Mouse (Mus musculus): ENCODE measurements at regions not wholly inside any gene's neighbourhood (a gene's known extent, or its start where the extent isn't known, plus 50 kb on each side); places are given as distances from the start of the nearest gene placed in this dataset.
A peak's percentile ranks its signal among the peaks of the same experiment; 100 is the strongest.

DNA sequence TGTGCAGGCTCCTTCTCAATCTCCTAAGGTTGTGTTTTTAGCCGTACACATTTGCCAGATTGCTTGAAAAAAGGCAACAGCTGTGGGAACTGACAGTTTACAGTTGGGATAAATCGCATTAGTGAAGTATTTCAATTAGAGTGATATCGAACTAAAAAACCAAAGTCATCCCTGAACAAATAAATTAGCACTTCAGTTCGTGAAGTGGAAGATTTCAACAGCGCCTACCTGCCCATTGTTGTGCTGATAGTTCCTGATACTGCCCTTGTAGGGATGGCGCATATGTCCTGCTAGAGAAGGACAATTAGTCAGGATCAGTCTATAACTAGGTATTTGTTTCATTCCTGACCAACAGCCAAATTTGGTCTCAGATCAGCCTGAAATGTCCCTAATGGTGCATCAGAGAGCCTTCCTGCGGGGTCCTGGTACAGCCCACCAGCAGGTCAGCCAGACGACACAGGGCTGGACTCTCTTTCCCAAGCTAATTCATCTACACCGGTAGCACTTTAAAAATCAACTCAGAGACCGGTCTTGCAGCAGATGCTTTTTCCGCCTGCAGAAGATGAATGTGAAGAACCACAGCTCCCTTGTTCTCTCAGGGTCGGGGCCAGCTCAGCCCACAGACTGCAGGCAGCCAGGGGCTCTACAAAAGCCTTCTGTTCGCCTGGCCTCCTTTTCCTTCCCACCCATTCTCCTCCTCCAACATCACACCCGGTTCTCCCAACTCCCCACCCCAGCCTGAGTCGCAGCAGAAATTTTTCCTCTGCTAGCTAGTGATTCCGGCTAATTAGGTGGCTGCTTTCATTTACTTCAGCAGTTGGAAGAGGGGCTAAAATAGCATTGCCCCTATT is 146.1 kb downstream of the Psat1 start:
- DNase-seq (ENCODE audit: low spot score in 2 of 2), result no peak

DNA sequence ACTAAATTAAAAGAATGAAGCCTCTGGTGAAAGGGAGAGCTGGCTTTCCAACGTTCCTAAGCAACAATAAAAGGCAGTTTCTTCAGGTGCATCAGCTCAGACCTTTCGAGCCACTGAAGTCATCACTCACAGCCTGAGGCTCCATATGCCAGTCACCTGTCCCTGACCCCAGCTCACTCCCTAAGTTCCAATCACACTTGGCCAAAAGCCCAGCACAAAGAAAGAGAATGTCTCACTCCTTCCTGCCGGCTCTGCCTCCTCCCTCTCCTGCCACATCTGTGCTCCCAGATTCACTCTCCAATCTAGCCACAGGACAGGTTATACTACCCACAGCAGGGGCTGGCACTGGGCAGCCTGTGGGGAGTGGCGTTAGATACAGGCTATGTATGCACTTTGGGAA is 150.7 kb downstream of the Psat1 start:
- DNase-seq (ENCODE audit: low spot score in 2 of 2), result no peak

DNA sequence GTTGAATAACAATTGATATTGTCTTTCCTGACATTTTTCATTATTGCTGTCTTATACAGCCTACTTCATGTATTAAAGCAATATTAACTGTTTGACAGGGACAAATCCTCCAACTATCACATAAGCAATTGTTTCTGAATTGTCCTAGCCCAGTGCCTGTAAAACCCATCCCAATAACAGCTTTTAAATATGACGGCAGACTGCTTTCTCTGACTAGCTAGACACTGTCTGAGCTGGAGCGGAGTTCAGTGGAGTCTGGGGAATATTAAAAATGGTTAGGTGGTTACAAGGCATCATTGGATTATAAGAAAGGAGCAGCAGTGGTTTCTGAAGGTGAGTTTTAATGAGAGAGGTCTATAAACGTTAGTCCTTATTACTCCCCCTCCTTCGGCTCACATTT is 155.2 kb downstream of the Psat1 start:
- DNase-seq (ENCODE audit: low spot score in 2 of 2), result no peak

DNA sequence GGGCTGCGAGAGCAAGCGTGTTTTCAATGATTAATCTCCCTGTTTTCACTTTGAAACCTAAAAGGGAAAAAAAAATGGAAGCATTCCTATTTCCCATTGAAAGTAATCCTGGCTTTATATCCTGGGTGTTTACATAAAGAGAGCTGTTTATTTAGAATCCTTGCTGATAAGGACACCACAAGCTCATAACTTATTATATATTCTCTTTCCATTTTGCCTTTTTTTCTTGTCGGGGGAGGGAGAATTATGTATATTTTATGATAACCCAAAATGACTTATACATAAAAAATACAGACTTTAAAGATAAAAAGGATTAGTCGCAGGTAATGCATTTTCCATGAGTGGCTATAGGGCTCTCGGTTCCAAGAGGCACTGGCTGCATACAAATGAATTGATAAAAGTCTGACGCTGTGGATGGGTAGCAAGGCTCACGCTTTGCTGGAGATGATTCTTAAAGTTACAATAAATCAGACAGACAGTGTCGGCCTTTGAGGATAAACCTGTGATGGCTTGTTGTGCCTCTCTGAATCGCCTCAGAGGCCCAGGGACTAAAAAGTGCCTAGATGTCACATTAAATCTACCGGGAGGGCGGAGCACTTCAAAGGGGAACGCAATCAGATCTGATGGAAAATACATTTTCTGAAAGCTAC is 155.7 kb downstream of the Psat1 start:
- DNase-seq (ENCODE audit: low spot score in 2 of 2), result no peak

DNA sequence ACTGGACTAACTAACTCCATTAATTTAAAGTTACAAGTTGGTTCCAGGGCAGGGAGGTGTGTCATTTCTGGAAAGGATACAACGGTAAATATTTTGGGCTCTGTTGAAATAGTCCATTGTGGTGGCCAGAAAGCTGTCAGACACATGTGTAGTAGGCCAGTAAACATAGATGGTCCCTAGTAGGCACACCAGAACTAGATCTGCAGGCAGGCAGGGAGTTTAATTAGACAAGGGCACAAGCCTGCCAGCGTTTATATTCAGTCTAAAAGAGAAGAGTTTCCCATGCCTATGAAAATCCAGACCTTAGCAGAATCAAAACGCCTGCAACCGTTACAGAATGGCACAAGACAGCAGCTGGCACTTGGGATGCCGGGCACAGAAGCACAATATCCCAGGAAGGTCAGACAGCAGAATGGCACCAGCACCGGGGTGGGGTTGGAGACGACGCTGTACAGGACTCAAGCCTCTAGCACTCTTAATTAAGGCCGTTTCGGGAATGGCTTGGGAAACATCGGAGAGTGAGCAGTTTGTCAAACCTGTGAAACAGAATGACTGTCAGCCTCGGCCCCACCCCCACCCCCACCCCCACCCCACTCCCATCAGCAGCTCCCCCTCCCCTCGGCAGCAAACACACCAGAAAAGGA is 156.4 kb downstream of the Psat1 start:
- no peak for DNase-seq (ENCODE audit: low spot score in 2 of 2)

DNA sequence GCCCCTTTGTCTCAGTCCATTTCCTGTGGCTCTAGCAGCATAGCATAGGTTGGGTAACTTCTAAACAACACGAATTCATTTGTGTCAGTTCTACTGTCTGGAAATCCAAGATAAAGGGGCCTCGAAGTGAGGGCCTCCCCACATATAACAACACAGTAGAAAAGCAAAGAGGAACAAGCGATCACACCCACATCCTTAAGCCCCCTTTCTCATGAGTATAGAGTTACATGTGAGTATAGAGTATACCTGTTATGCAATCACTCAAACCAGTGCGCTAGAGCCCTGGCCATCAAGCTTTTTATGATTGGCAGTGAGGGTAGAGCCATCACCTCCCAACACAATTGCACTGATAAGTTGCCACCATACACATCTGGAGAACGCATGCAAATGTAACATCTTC is 157.4 kb downstream of the Psat1 start:
- no peak for DNase-seq (ENCODE audit: low spot score in 2 of 2)

DNA sequence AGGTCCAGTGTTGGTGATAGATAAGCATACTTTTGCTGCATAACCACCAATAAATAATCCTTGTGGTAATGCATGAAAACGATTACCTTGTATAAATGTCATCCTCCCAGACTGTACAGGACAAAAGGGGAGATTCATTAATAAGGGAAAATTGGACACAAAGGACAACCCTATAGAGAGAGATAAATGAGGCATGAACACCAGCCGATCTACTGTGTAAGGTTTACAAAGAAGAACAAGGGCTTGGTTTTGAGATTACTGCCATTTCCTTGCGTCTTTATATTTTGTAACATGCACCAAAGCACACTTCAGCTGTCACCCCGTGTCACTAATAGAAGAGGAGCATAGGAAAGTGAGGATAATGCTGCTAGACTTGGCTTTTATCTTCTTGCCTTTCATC is 162.5 kb downstream of the Psat1 start:
- no peak for DNase-seq (ENCODE audit: low spot score in 2 of 2)

DNA sequence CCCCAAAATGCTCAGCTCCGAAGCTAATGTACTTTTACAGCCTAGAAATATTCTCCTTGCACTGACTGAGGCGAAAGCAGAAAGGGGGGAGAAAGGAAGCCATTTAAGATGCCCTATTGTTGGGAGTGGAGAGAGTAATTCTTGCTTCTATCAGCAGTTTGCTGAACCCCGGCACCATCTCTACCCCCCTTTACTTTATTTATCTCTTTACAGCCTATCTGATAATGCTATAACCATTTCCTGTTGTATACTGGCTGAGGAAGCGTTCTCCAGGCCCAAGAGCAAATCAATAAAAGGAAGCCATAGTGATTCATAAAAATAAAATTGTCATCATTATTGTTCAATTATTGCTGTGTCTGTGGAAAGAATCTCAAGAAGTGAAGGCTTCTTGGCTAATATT is 177.5 kb downstream of the Psat1 start:
- DNase-seq (ENCODE audit: low spot score in 2 of 2), result no peak

DNA sequence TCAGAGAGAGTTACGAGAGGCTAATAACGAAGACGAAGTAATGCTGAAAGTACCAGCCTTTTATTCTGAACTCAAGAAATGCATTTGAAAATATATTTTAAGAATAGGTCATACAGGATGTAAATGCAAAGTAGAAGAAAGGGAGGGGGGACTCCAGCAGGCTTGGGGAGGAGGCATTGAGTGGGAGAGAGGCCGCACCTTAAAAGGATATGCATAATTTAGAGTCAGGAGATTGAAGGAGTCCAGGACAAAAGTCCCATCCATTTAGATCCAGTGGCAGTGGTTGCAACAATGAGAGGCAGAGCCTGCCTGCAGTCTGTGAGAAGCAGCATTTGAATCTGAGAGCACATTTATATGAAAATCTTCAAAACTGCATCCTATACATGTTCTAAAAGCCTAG is 186.1 kb downstream of the Psat1 start:
- DNase-seq (ENCODE audit: low spot score in 2 of 2), result no peak

DNA sequence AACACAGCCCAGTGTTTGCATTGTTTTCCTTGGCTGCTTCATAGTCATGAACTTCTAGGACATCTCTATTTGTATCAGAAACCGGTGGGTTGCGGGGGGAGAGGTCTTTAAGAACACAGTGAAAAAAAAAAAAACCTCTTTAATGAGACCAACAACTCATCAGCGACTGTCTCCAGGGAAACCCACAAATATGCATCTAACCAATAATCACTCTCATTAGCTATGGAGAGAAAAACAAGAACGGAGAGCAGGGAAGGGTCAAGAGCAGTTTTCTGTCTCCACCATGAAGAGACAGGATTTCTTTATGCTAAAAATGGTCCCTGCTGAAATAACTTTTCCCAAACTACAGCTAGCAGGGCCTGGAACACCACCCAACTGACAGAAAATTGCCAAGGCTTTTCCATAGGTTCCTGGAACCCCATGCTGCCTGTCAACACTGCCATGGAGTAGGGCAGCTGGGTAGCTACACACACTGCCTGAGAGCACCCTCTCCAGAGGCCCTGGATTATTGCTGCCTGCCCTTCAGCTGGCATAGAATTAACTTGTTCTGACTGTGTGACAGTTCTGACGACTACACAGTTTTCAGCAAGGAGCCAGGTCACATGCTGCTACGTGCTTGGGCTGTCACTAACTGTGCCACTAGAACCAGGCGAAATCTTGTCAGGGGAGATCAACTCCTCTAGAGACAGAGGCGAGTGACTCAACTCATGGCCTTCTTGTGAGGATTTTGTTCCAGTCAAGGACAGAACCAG is 201.9 kb downstream of the Psat1 start:
- DNase-seq (ENCODE audit: low spot score in 2 of 2), result no peak

DNA sequence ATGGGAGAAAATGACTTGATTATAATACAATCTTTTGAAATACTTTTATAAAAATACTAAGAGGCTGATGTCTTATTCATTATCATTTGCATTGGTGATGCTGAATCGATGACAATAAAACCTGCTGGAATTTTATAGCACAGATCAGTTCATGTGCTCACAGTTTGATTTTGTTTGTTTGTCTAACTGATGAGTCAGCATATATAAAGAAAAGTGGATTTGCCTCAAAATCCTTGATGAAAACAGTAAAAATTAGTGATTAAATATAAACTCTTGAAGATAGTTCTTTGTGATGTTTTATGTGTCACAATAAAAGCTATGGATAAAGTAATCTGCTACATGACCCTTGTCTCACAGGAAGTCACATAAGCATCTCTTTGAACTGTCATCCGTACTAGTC is 210.9 kb downstream of the Psat1 start:
- no peak for DNase-seq (ENCODE audit: low spot score in 2 of 2)

DNA sequence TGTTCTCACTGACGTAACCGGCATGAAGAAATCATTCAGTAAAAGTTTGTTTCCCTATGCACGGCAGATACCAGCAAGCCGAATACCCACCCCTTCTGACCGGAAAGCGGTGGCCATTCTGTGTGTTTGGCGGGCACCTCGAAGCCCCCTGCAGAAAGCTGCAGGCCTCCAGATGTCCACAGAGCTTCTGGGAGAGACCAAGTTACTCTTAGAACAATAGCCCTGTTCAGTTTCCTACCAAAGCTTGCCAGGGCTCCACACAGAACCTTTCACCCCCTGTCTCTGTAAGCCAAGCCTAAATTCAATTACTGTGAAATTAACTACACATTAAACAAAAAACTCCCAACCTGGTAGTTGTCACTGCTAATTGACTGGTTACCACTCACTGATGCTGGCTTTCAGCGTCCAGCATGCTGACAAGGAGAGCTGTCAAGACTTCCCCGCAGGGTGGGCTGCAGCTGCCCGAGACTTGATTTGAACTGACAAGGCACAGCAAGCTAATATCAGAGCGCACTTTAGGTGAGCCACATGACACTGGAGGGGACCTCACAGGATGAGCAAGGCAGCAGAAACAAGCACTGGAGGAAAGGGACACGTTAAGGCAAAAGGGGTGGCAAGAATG is 220.2 kb downstream of the Psat1 start:
- DNase-seq (ENCODE audit: low spot score in 2 of 2), result no peak

DNA sequence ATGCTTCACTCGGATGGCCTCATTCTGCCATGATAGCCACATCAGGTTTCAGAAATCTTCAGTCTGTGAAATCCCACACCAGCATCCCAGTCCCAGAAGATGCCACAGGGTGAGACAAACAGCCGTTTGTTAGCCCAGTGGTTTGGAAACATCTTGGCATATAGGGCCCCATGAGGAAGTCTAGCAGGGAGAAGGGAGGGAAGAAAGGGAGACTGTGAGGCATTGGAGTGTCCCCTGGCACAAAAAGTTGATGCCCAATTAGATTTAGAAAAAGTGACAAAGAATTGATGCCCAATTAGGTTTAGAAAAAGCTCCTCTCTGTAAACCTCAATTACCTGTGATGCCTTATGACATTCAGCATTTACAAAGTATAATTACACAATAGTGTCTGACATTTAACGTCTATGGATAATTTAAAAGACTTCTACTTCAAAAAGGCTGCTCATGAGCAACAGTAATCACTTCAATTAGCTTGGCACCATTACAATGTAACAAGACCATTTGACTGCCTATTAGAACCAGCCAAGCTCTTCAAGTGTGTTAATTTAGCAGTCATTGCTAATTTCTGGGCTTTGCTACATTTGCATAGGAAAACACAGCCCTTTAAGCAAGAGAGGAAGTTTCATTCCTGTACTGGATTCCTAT is 254.6 kb downstream of the Psat1 start:
- DNase-seq (ENCODE audit: low spot score in 2 of 2), result no peak

DNA sequence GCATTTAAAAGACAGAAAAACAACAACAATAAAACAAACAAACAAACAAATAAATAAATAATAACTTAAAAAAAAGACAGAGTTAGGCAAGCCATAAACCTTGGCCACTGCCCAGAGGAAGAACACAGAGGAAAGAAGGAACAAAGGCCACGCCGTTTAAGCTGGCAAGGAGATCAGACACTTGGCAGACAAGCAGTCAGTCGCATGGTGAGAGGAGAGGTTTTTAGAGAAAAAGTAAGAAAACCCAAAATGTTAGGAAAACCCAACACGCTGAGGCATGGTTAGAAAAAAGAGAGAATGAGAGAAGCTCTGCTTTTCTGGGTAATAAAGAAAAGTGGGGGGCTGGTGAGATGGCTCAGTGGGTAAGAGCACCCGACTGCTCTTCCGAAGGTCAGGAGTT is 277.1 kb downstream of the Psat1 start:
- peak in 1 of 2 experiments; percentile 4 for DNase-seq (ENCODE audit: low spot score in 2 of 2)

DNA sequence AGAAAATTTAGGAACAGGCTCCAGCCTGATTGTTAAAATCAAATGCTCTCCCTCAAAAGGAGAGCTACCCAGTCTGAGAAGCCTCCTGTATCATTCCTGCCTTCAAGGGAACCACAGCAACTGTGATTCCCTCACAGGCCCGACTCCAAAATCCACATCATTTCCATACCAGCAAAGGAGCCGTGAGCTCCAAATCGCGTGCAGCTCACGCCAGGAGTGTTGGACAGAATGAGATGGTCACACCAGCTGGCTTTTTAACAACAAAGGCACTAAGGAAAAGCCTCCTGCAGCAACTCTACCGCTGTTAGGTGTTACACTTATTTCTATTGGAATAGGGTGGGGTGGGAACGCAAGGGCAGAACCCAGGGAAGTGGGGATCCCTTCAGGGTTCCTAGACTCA is 277.6 kb downstream of the Psat1 start:
- no peak for DNase-seq (ENCODE audit: low spot score in 2 of 2)

DNA sequence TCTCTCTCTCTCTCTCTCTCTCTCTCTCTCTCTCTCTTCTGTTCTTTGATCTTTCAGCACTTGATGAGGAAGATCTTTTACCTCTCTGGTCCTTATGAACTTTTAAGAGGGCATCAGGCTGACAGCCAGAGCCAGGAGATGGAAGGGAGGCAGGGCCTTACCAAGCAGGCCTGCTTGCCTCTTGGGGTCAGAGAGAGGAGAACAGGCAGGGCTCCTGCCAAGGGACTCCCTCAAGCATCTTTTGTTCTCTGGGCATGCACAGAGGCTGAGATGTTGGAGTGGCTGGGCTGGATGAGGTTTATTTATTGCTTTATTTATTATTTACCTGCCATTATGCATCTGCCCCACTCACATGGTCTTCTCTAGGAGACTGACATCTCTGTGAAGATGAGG is 278.5 kb downstream of the Psat1 start:
- no peak for DNase-seq (ENCODE audit: low spot score in 2 of 2)

DNA sequence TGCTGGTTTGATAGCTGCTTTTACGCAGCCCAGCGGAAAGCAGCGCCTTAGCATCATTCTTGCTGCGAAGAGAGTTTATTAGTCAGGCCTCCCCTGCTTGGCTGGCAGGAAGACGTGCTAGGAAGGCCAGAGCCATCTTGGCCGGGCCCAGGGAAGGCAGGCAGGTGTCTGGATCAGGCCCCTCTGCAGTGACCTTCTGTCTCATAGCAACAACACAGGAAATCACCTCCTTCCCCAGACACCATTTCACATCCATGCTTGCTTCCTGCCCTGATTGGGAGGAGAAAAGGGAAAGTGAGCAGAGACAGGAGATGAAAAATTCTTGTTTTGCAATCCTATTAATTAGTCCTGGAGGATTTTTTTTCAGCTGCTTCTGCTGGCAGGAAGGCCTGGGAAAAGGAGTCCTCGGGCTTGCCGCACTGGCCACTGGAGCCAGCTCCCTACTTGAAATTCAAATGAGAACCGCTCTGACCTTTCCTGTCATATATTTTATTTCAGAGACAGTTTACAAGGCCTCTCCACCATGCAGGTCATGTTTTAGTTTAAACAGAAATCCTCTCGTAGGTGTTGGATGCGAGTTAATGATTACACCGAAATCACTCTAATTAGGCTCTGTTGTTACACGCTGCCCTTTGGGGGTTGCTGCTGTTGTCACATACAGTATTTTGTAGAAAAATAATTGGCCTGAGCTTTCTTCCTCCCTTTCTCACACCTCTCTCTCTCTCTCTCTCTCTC is 279.1 kb downstream of the Psat1 start:
- no peak for DNase-seq (ENCODE audit: low spot score in 2 of 2)

DNA sequence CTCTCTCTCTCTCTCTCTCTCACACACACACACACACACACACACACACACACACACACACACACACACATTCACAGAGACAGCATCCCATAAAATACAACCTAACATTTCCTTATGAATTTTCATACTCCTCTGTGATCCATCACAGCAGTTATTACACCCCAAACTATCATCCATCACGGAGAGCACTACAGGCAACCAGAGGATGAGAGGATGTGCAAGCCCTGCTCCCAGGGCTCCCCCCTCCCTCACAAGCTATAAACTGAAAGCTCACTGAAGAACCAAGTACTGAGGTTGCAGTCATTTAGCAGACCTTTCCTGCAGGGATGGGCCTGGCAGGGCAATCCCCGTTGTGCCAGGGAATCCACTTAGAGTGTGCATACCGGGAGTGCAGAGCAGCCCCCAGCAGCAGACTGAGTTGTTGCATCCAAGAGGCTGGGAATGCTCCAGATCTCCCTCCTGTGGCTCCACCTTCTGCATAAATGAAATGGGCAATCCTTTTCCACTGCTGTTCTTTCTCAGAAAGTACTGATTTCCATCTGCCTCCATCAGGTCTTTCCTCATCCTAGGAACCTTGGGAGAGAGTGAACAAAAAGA is 283.4 kb downstream of the Psat1 start:
- no peak for DNase-seq (ENCODE audit: low spot score in 2 of 2)

DNA sequence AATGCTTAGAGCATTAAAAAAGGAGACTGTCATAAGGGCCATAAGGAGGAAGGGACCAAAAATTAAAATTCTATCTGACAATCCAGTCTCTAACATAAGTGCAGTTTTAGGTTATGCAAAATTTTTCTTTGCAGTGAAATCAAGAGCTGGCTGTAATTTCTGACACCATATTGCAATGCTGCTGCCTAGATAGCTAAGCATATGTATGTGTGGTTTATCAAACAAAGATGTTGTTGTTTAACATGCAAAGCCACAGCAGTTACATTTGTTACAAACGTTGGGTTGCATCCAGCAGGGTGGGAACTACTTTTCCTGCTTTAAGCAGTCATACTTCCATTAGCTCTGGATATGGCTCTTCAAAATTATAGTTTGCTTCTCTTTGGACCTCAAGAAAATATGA is 288.5 kb downstream of the Psat1 start:
- DNase-seq (ENCODE audit: low spot score in 2 of 2), result no peak

DNA sequence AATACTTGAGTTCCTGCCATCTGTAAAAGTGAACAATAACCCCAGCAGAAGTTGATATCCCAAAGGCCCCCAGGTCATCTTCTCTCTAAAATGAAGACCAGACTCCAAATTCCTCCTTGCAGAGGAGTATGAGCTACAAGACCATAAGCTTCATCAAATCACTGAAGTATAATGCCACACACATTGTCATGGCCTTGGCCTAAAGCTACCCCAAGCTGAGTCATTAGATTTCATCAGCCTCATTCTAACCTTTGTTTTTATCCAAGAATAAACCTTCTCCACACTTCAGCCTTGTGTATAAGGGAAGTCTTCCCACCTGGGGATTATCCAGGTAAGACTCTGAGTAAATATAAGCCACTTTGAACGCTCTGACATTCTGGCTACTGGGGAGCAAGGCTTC is 289.3 kb downstream of the Psat1 start:
- DNase-seq (ENCODE audit: low spot score in 2 of 2), result no peak

All from urinary bladder, postnatal 36 days (tissue).